Mouse (Mus musculus): ENCODE measurements around the gene Sdc3. TPM values are rescaled to one million over a fixed set of nuclear protein-coding genes. Genes with fewer than 3 reads are reported as not detected.

The Sdc3 gene
- total and polyA plus RNA-seq, 2 experiments from 2014 or later: 9.4 to 44.2 TPM

DNA sequence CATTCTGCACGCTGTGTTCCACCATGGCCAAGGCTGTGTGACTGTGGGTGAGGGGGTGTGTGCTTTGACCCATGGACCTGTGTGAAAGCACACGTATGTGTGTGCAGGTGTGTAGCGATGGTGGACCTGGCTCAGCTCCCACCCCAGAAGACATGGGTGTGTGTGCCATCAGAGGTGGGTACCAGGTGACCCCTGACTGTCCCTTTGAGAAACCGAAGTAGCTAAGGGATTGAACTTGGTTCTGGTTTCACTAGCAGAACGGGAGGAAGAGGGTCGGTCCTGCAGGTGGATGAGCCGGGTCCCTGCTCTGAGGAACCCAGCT lies 804 bp downstream of the Sdc3 start:
- Histone ChIP-seq H3K27me3 (ENCODE audit: control insufficient read depth, insufficient read depth, low read length) (no peaks in the 10 kb centered on the region), H3K36me3 (replicated peaks; ENCODE audit: control insufficient read depth, insufficient read depth, low read length) (no peaks in the 10 kb centered on the region), H3K4me3 (ENCODE audit: low read depth, low read length) (peak overlapping the region; percentile 69), H3K4me1 (ENCODE audit: control insufficient read depth, insufficient read depth) (peaks cover 16% of the 10 kb centered on the region), H3K9me3 (replicated peaks; ENCODE audit: control insufficient read depth, low read length) (no peaks in the 10 kb centered on the region), H3K4me2 (ENCODE audit: low read depth, low read length) (peak overlapping the region; percentile 86), H3K27ac (ENCODE audit: low read depth) (no peak overlapping the region), H3K9ac (replicated peaks; ENCODE audit: low read depth, low read length) (peak overlapping the region; percentile 75)
- no peak for DNase-seq (ENCODE audit: low spot score)
- 37% methylated on average over 7 of the region's 7 CpGs for WGBS
- no peak for ATAC-seq (ENCODE audit: insufficient read depth, low read depth)
- no peak for TF ChIP-seq EP300 (IDR thresholded peaks at IDR 0.05; ENCODE audit: low read depth)
- TF ChIP-seq CTCF (IDR thresholded peaks at IDR 0.05; ENCODE audit: low read depth): no peak

DNA sequence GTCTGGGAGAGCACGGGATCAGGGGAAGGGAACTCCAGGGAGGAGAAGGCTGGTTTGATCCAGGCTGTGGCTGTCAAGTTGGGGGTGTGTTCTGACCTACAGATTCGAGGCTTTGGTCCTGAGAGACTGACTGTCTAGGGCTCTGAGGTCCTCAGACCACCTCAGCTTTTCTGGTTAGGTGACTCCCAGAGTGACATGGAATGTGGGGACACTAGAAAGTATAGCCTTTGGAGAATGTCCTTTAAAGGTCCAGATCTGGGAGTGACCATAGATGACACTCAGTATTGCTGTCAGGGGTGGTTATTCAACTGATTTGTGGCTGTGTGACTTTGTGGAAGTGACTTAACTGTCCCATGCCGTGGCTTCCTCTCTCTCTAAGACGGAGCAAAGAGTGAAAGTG lies 2.4 kb downstream of the Sdc3 start:
- no peak for DNase-seq (ENCODE audit: low spot score)
- H3K4me2 ChIP-seq (ENCODE audit: low read depth, low read length): peak overlapping the region; percentile 7; the same call in 1 of the 2 replicates
- H3K36me3 ChIP-seq (replicated peaks; ENCODE audit: control insufficient read depth, insufficient read depth, low read length): no peaks in the 10 kb centered on the region
- 35% methylated on average over 4 of the region's 4 CpGs for WGBS
- H3K27me3 ChIP-seq (ENCODE audit: control insufficient read depth, insufficient read depth, low read length): no peaks in the 10 kb centered on the region
- H3K9me3 ChIP-seq (replicated peaks; ENCODE audit: control insufficient read depth, low read length): no peaks in the 10 kb centered on the region
- TF ChIP-seq EP300 (IDR thresholded peaks at IDR 0.05; ENCODE audit: low read depth) (no peak), CTCF (IDR thresholded peaks at IDR 0.05; ENCODE audit: low read depth) (no peak)
- ATAC-seq (ENCODE audit: insufficient read depth, low read depth): no peak
- H3K4me3 ChIP-seq (ENCODE audit: low read depth, low read length): no peak overlapping the region
- no peak overlapping the region for H3K27ac ChIP-seq (ENCODE audit: low read depth)
- no peak overlapping the region for H3K9ac ChIP-seq (replicated peaks; ENCODE audit: low read depth, low read length)
- H3K4me1 ChIP-seq (ENCODE audit: control insufficient read depth, insufficient read depth): peaks cover 30% of the 10 kb centered on the region

DNA sequence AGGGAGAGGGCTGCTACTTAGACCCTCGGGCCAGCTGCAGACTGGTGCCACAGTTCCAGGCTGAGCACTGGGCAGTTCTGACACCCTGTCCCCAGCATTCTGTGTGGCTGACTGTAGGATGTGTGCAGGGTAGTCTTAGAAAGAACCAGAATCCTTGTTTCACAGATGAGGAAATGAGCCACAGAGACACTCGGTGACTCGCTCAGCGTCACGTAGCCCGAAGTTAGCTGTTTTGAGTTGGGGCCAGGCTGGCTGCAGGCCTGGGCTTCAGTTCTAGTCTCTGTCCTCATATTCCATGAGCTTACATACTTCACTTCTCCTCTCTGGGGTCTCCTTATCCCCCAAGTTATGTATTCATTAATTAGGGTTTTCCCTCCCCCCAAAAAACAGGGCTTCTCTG lies 3.6 kb downstream of the Sdc3 start:
- Histone ChIP-seq H3K4me3 (ENCODE audit: low read depth, low read length) (no peak overlapping the region), H3K9ac (replicated peaks; ENCODE audit: low read depth, low read length) (no peak overlapping the region), H3K27ac (ENCODE audit: low read depth) (no peak overlapping the region), H3K4me2 (ENCODE audit: low read depth, low read length) (no peak overlapping the region), H3K27me3 (ENCODE audit: control insufficient read depth, insufficient read depth, low read length) (no peaks in the 10 kb centered on the region), H3K4me1 (ENCODE audit: control insufficient read depth, insufficient read depth) (peaks cover 32% of the 10 kb centered on the region), H3K36me3 (replicated peaks; ENCODE audit: control insufficient read depth, insufficient read depth, low read length) (no peaks in the 10 kb centered on the region), H3K9me3 (replicated peaks; ENCODE audit: control insufficient read depth, low read length) (no peaks in the 10 kb centered on the region)
- 78% methylated on average over 6 of the region's 6 CpGs for WGBS
- no peak for TF ChIP-seq EP300 (IDR thresholded peaks at IDR 0.05; ENCODE audit: low read depth)
- no peak for TF ChIP-seq CTCF (IDR thresholded peaks at IDR 0.05; ENCODE audit: low read depth)
- DNase-seq (ENCODE audit: low spot score): no peak
- no peak for ATAC-seq (ENCODE audit: insufficient read depth, low read depth)

DNA sequence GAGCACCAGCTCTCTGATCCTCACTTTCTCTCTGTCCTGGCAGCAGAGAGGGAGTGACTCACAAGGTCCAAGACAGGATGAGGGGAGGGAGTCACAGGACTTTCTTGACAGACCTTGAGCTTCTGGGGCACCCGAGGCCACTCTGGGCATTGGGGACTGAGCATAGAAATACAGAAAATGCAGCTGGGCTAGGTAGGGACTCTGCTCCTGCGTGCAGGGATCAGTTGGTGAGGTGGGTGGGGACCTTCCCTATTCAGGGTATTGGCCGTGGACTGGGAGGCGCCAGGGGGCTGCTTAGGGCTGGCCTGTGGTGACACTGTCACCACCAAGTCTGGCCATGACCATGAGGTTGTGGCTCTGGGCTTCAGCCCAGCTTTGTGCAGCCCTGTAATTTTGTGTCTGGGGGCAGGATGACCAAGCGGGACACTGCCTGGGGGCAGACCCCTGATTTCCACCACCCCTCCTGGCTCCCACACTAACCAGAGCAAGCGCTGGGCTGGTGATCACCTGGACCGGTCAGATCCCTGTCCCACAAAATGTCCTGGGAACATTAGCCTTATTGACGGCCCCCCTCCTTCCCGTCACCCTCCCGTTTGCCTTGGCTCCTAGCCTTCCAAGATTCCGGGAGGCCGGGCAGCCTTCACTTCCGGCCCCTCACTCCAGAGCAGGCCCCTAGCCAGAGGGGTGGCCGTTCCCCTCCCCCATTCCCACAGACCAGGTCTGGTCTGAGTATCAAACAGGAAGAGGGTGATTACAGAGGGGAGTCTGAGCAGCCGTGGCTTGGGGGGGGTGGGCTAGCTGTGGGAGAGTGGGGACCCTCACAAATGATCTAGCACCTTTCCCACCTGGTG lies 5.1 kb downstream of the Sdc3 start:
- 35% methylated on average over 15 of the region's 15 CpGs for whole genome bisulfite sequencing
- H3K9ac ChIP-seq (replicated peaks; ENCODE audit: low read depth, low read length): peak overlapping the region; percentile 12; the same call in 1 of the 2 replicates
- H3K36me3 ChIP-seq (replicated peaks; ENCODE audit: control insufficient read depth, insufficient read depth, low read length): no peaks in the 10 kb centered on the region
- H3K27ac ChIP-seq (ENCODE audit: low read depth): peak overlapping the region; percentile 75
- no peak for TF ChIP-seq CTCF (IDR thresholded peaks at IDR 0.05; ENCODE audit: low read depth)
- TF ChIP-seq EP300 (IDR thresholded peaks at IDR 0.05; ENCODE audit: low read depth): no peak
- DNase-seq (ENCODE audit: low spot score) (no peak), ATAC-seq (ENCODE audit: insufficient read depth, low read depth) (peak; percentile 24; the same call in 1 of the 2 replicates)
- H3K27me3 ChIP-seq (ENCODE audit: control insufficient read depth, insufficient read depth, low read length): no peaks in the 10 kb centered on the region
- peaks cover 35% of the 10 kb centered on the region for H3K4me1 ChIP-seq (ENCODE audit: control insufficient read depth, insufficient read depth)
- H3K9me3 ChIP-seq (replicated peaks; ENCODE audit: control insufficient read depth, low read length): no peaks in the 10 kb centered on the region
- H3K4me3 ChIP-seq (ENCODE audit: low read depth, low read length): no peak overlapping the region
- H3K4me2 ChIP-seq (ENCODE audit: low read depth, low read length): peak overlapping the region; percentile 28

DNA sequence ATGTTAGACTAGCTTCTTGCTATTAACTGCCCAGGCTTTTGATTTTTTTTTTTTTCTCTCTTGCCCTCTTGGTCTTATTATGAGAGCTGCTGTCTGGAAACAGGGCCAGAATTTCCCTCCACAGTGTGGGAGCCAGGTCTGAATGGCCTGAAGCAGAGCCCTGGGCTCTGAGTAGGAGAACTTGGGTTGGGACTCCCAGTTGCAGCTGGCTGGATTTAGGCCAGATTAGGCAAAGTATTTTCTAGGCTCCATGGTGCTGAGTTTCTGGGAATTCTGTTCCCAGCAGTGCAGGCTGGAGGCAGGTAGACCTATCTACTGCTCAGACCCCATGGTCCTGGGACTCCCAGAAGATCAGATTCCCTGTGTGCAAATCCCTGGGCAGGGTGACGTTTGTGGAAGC lies 6.1 kb downstream of the Sdc3 start:
- 58% methylated on average over 1 of the region's 1 CpGs for WGBS
- ATAC-seq (ENCODE audit: insufficient read depth, low read depth) (no peak), DNase-seq (ENCODE audit: low spot score) (no peak)
- Histone ChIP-seq H3K4me2 (ENCODE audit: low read depth, low read length) (no peak overlapping the region), H3K9me3 (replicated peaks; ENCODE audit: control insufficient read depth, low read length) (no peaks in the 10 kb centered on the region), H3K27me3 (ENCODE audit: control insufficient read depth, insufficient read depth, low read length) (no peaks in the 10 kb centered on the region), H3K9ac (replicated peaks; ENCODE audit: low read depth, low read length) (no peak overlapping the region), H3K4me3 (ENCODE audit: low read depth, low read length) (no peak overlapping the region), H3K27ac (ENCODE audit: low read depth) (peak overlapping the region; percentile 75), H3K36me3 (replicated peaks; ENCODE audit: control insufficient read depth, insufficient read depth, low read length) (no peaks in the 10 kb centered on the region), H3K4me1 (ENCODE audit: control insufficient read depth, insufficient read depth) (peaks cover 33% of the 10 kb centered on the region)
- no peak for TF ChIP-seq EP300 (IDR thresholded peaks at IDR 0.05; ENCODE audit: low read depth)
- no peak for TF ChIP-seq CTCF (IDR thresholded peaks at IDR 0.05; ENCODE audit: low read depth)

DNA sequence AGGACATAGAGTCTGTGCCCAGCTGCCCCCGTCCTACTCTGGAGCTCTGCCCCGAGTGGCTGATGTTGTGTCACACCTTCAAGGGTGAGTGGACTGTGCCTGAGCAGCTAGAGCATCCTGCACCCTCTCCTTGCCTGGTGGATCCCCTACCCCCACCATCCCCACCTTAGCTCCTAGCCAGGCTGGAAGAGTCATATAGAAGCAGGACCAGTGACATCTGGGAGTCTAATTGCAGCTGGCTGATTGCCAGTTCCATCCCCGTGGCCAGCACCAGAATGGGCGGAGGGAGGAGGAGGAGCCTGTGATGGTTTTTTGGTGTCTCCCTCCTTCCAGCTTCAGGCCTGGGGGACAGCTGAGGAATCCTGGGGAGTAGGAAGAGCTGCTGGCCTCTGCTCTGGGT lies 6.8 kb downstream of the Sdc3 start:
- 44% methylated on average over 4 of the region's 4 CpGs for WGBS
- no peak overlapping the region for H3K4me2 ChIP-seq (ENCODE audit: low read depth, low read length)
- TF ChIP-seq EP300 (IDR thresholded peaks at IDR 0.05; ENCODE audit: low read depth): no peak
- no peak for TF ChIP-seq CTCF (IDR thresholded peaks at IDR 0.05; ENCODE audit: low read depth)
- H3K9ac ChIP-seq (replicated peaks; ENCODE audit: low read depth, low read length): no peak overlapping the region
- peak overlapping the region; percentile 75 for H3K27ac ChIP-seq (ENCODE audit: low read depth)
- DNase-seq (ENCODE audit: low spot score) (no peak), ATAC-seq (ENCODE audit: insufficient read depth, low read depth) (no peak)
- peaks cover 33% of the 10 kb centered on the region for H3K4me1 ChIP-seq (ENCODE audit: control insufficient read depth, insufficient read depth)
- H3K9me3 ChIP-seq (replicated peaks; ENCODE audit: control insufficient read depth, low read length): no peaks in the 10 kb centered on the region
- H3K36me3 ChIP-seq (replicated peaks; ENCODE audit: control insufficient read depth, insufficient read depth, low read length): no peaks in the 10 kb centered on the region
- no peaks in the 10 kb centered on the region for H3K27me3 ChIP-seq (ENCODE audit: control insufficient read depth, insufficient read depth, low read length)
- H3K4me3 ChIP-seq (ENCODE audit: low read depth, low read length): no peak overlapping the region
